Mouse (Mus musculus): ENCODE measurements at regions not wholly inside any gene's neighbourhood (a gene's known extent, or its start where the extent isn't known, plus 50 kb on each side); places are given as distances from the start of the nearest gene placed in this dataset.

- H3K27ac ChIP-seq (replicated peaks): peak overlapping the region; percentile 26
- H3K36me3 ChIP-seq: no peaks in the 10 kb centered on the region
- ATAC-seq (ENCODE audit: extremely low read depth, insufficient number of reproducible peaks, low FRiP score, low TSS enrichment): no peak
These were observed 298.7 kb upstream of the Camk1g start for GRCm38 (mm10) chr1:193668841-193669240.

GRCm38 (mm10) chr1:193665854-193666253 is 295.8 kb upstream of the Camk1g start:
- H3K9me3 ChIP-seq: no peaks in the 10 kb centered on the region
- H3K27ac ChIP-seq (replicated peaks): no peak overlapping the region
- H3K4me1 ChIP-seq: peaks cover 81% of the 10 kb centered on the region
- no peak overlapping the region for H3K4me3 ChIP-seq
- no peak overlapping the region for H3K9ac ChIP-seq
- 48% methylated on average over 5 of the region's 5 CpGs for WGBS
- H3K36me3 ChIP-seq: no peaks in the 10 kb centered on the region
- no peaks in the 10 kb centered on the region for H3K27me3 ChIP-seq (replicated peaks)
- ATAC-seq (ENCODE audit: extremely low read depth, insufficient number of reproducible peaks, low FRiP score, low TSS enrichment): no peak
- no peak overlapping the region for H3K4me2 ChIP-seq

More at GRCm38 (mm10) chr1:193668841-193669240, 298.7 kb upstream of the Camk1g start:
- H3K9me3 ChIP-seq: no peaks in the 10 kb centered on the region
- no peak overlapping the region for H3K4me3 ChIP-seq
- no peaks in the 10 kb centered on the region for H3K27me3 ChIP-seq (replicated peaks)
- peaks cover 57% of the 10 kb centered on the region for H3K4me1 ChIP-seq
- no peak overlapping the region for H3K4me2 ChIP-seq
- H3K9ac ChIP-seq: no peak overlapping the region

GRCm38 (mm10) chr1:193664569-193664968 is 294.5 kb upstream of the Camk1g start:
- ATAC-seq (ENCODE audit: extremely low read depth, insufficient number of reproducible peaks, low FRiP score, low TSS enrichment): no peak
- 41% methylated on average over 2 of the region's 2 CpGs for WGBS
- Histone ChIP-seq H3K27me3 (replicated peaks) (no peaks in the 10 kb centered on the region), H3K9me3 (no peaks in the 10 kb centered on the region), H3K4me2 (no peak overlapping the region), H3K4me1 (peaks cover 81% of the 10 kb centered on the region), H3K4me3 (no peak overlapping the region), H3K27ac (replicated peaks) (no peak overlapping the region), H3K36me3 (no peaks in the 10 kb centered on the region), H3K9ac (no peak overlapping the region)

GRCm38 (mm10) chr1:193663587-193663986 is 293.5 kb upstream of the Camk1g start:
- Histone ChIP-seq H3K4me2 (no peak overlapping the region), H3K36me3 (no peaks in the 10 kb centered on the region), H3K27ac (replicated peaks) (no peak overlapping the region), H3K27me3 (replicated peaks) (no peaks in the 10 kb centered on the region), H3K4me1 (peaks cover 71% of the 10 kb centered on the region), H3K9me3 (no peaks in the 10 kb centered on the region), H3K9ac (no peak overlapping the region), H3K4me3 (no peak overlapping the region)
- 31% methylated on average over 3 of the region's 3 CpGs for WGBS
- ATAC-seq (ENCODE audit: extremely low read depth, insufficient number of reproducible peaks, low FRiP score, low TSS enrichment): no peak

GRCm38 (mm10) chr1:193662166-193662890 is 292.2 kb upstream of the Camk1g start:
- WGBS: 60% methylated on average over 3 of the region's 3 CpGs
- ATAC-seq (ENCODE audit: extremely low read depth, insufficient number of reproducible peaks, low FRiP score, low TSS enrichment): no peak
- no peak overlapping the region for H3K9ac ChIP-seq
- H3K4me2 ChIP-seq: no peak overlapping the region
- H3K27me3 ChIP-seq (replicated peaks): no peaks in the 10 kb centered on the region
- H3K27ac ChIP-seq (replicated peaks): peak overlapping the region; percentile 57; the same call in 1 of the 2 replicates
- no peaks in the 10 kb centered on the region for H3K36me3 ChIP-seq
- H3K9me3 ChIP-seq: no peaks in the 10 kb centered on the region
- no peak overlapping the region for H3K4me3 ChIP-seq
- H3K4me1 ChIP-seq: peaks cover 62% of the 10 kb centered on the region

- WGBS: 30% methylated on average over 4 of the region's 4 CpGs
- Histone ChIP-seq H3K27me3 (replicated peaks) (no peaks in the 10 kb centered on the region), H3K27ac (replicated peaks) (peak overlapping the region; percentile 57), H3K4me1 (peaks cover 55% of the 10 kb centered on the region), H3K4me2 (no peak overlapping the region), H3K36me3 (no peaks in the 10 kb centered on the region), H3K9me3 (no peaks in the 10 kb centered on the region), H3K9ac (no peak overlapping the region), H3K4me3 (no peak overlapping the region)
- no peak; the same call in 1 of the 2 replicates for ATAC-seq (ENCODE audit: extremely low read depth, insufficient number of reproducible peaks, low FRiP score, low TSS enrichment)
These were observed 291.3 kb upstream of the Camk1g start for GRCm38 (mm10) chr1:193661377-193661776.

- WGBS: 35% methylated on average over 14 of the region's 14 CpGs
These were observed 285.1 kb upstream of the Camk1g start for GRCm38 (mm10) chr1:193655076-193655677.

GRCm38 (mm10) chr1:193650275-193650674 is 280.2 kb upstream of the Camk1g start:
- ATAC-seq (ENCODE audit: extremely low read depth, insufficient number of reproducible peaks, low FRiP score, low TSS enrichment): no peak
- Histone ChIP-seq H3K9me3 (no peaks in the 10 kb centered on the region), H3K9ac (no peak overlapping the region), H3K4me2 (no peak overlapping the region), H3K4me3 (no peak overlapping the region), H3K27me3 (replicated peaks) (no peaks in the 10 kb centered on the region), H3K27ac (replicated peaks) (no peak overlapping the region), H3K36me3 (no peaks in the 10 kb centered on the region), H3K4me1 (peaks cover 8% of the 10 kb centered on the region)

More at GRCm38 (mm10) chr1:193655076-193655677, 285.1 kb upstream of the Camk1g start:
- H3K4me3 ChIP-seq: no peak overlapping the region
- H3K4me2 ChIP-seq: peak overlapping the region; percentile 34
- no peaks in the 10 kb centered on the region for H3K9me3 ChIP-seq
- no peak overlapping the region for H3K9ac ChIP-seq
- peaks cover 12% of the 10 kb centered on the region for H3K4me1 ChIP-seq
- no peak for ATAC-seq (ENCODE audit: extremely low read depth, insufficient number of reproducible peaks, low FRiP score, low TSS enrichment)
- no peaks in the 10 kb centered on the region for H3K27me3 ChIP-seq (replicated peaks)
- no peaks in the 10 kb centered on the region for H3K36me3 ChIP-seq
- peak overlapping the region; percentile 33; the same call in 1 of the 2 replicates for H3K27ac ChIP-seq (replicated peaks)

- Histone ChIP-seq H3K4me2 (no peak overlapping the region), H3K4me1 (no peaks in the 10 kb centered on the region), H3K36me3 (no peaks in the 10 kb centered on the region), H3K27me3 (replicated peaks) (no peaks in the 10 kb centered on the region), H3K9me3 (no peaks in the 10 kb centered on the region), H3K9ac (no peak overlapping the region), H3K27ac (replicated peaks) (no peak overlapping the region), H3K4me3 (no peak overlapping the region)
- WGBS: 79% methylated on average over 1 of the region's 1 CpGs
- no peak for ATAC-seq (ENCODE audit: extremely low read depth, insufficient number of reproducible peaks, low FRiP score, low TSS enrichment)
These were observed 279.3 kb upstream of the Camk1g start for GRCm38 (mm10) chr1:193649400-193649799.

GRCm38 (mm10) chr1:193647371-193648270 is 277.5 kb upstream of the Camk1g start:
- H3K27ac ChIP-seq (replicated peaks): no peak overlapping the region
- H3K36me3 ChIP-seq: no peaks in the 10 kb centered on the region
- no peak for ATAC-seq (ENCODE audit: extremely low read depth, insufficient number of reproducible peaks, low FRiP score, low TSS enrichment)
- no peak overlapping the region for H3K4me3 ChIP-seq
- no peaks in the 10 kb centered on the region for H3K9me3 ChIP-seq
- no peak overlapping the region for H3K9ac ChIP-seq
- H3K4me1 ChIP-seq: no peaks in the 10 kb centered on the region
- WGBS: 73% methylated on average over 3 of the region's 3 CpGs
- no peak overlapping the region for H3K4me2 ChIP-seq
- H3K27me3 ChIP-seq (replicated peaks): no peaks in the 10 kb centered on the region

GRCm38 (mm10) chr1:193644506-193644905 is 274.4 kb upstream of the Camk1g start:
- no peaks in the 10 kb centered on the region for H3K27me3 ChIP-seq (replicated peaks)
- H3K9me3 ChIP-seq: no peaks in the 10 kb centered on the region
- WGBS: 75% methylated on average over 2 of the region's 2 CpGs
- H3K4me3 ChIP-seq: no peak overlapping the region
- no peak overlapping the region for H3K4me2 ChIP-seq
- no peaks in the 10 kb centered on the region for H3K36me3 ChIP-seq
- no peak overlapping the region for H3K9ac ChIP-seq
- H3K27ac ChIP-seq (replicated peaks): no peak overlapping the region
- H3K4me1 ChIP-seq: no peaks in the 10 kb centered on the region
- no peak for ATAC-seq (ENCODE audit: extremely low read depth, insufficient number of reproducible peaks, low FRiP score, low TSS enrichment)

Data from heart, embryonic 13.5 days (tissue).